Mouse (Mus musculus) left cerebral cortex, postnatal 4 days (tissue): ENCODE measurements around the gene Cxcl12. TPM values are rescaled to one million over a fixed set of nuclear protein-coding genes. Genes with fewer than 3 reads are reported as not detected.

Experiments used
- DNase-seq: peaks from one replicate; pipeline ENCODE4 v3.0.0-alpha.2; 2022
- intact Hi-C: fragments of 180-260 bp; cut with DNase I; formaldehyde crosslinking; loops from one replicate; pipeline ENCODE4 v1.15.1; 2025
- total RNA-seq, 2 experiments: library from RNA; stranded (reverse); gene quantifications; 2 replicates each; pipeline ENCODE4 v1.2.3; 2021

Cxcl12 gene
- 10 to 100 TPM; 47.8 to 57.1 TPM for total RNA-seq

- DNase-seq = peak; percentile 69
- intact Hi-C loops = loop anchor here (5.0 to 10.0 kb wide), 3 partner anchors 401 to 516 kb away; partner anchors contain the start of gene Depp1
Measured at GRCm38 (mm10) chr6:117168321-117169011, at the start of gene Cxcl12. Gene Cxcl12 (plus strand): TSS chr6:117168535.

- intact Hi-C loops = no loop called here
Measured at GRCm38 (mm10) chr6:117122074-117122473, 46.3 kb upstream of the Cxcl12 start.

GRCm38 (mm10) chr6:117126356-117126755, 42.0 kb upstream of the Cxcl12 start:
- DNase-seq = peak; percentile 52
- intact Hi-C loops = no loop called here

More at GRCm38 (mm10) chr6:117122074-117122473, 46.3 kb upstream of the Cxcl12 start:
- no peak for DNase-seq

- peak; percentile 29 for DNase-seq
- intact Hi-C loops = no loop called here
Measured at GRCm38 (mm10) chr6:117129443-117129842, 38.9 kb upstream of the Cxcl12 start.

- peak; percentile 11 for DNase-seq
- intact Hi-C loops = no loop called here
Measured at GRCm38 (mm10) chr6:117130680-117131111, 37.6 kb upstream of the Cxcl12 start.

- DNase-seq = no peak
- intact Hi-C loops = no loop called here
Measured at GRCm38 (mm10) chr6:117134526-117134925, 33.8 kb upstream of the Cxcl12 start.

GRCm38 (mm10) chr6:117137735-117138134, 30.6 kb upstream of the Cxcl12 start:
- intact Hi-C loops = no loop called here
- DNase-seq = no peak

GRCm38 (mm10) chr6:117140907-117141306, 27.4 kb upstream of the Cxcl12 start:
- intact Hi-C loops = no loop called here
- DNase-seq = no peak

- intact Hi-C loops = no loop called here
- no peak for DNase-seq
Measured at GRCm38 (mm10) chr6:117146951-117147350, 21.4 kb upstream of the Cxcl12 start.

- intact Hi-C loops = no loop called here
Measured at GRCm38 (mm10) chr6:117151484-117152149, 16.7 kb upstream of the Cxcl12 start.

GRCm38 (mm10) chr6:117153046-117153445, 15.3 kb upstream of the Cxcl12 start:
- intact Hi-C loops = no loop called here
- no peak for DNase-seq

More at GRCm38 (mm10) chr6:117151484-117152149, 16.7 kb upstream of the Cxcl12 start:
- DNase-seq = no peak

- intact Hi-C loops = no loop called here
Measured at GRCm38 (mm10) chr6:117156846-117157245, 11.5 kb upstream of the Cxcl12 start.

GRCm38 (mm10) chr6:117159710-117160690, 8.3 kb upstream of the Cxcl12 start:
- DNase-seq = no peak
- intact Hi-C loops = loop anchor here (10.0 kb wide), 1 partner anchor 415 kb away; no protein-coding TSS in a partner anchor

More at GRCm38 (mm10) chr6:117156846-117157245, 11.5 kb upstream of the Cxcl12 start:
- no peak for DNase-seq

- intact Hi-C loops = loop anchor here (10.0 kb wide), 1 partner anchor 411 kb away; no protein-coding TSS in a partner anchor
- peak; percentile 26 for DNase-seq
Measured at GRCm38 (mm10) chr6:117163486-117163885, 4.8 kb upstream of the Cxcl12 start.

- DNase-seq = peak; percentile 94
- intact Hi-C loops = loop anchor here (2.0 to 10.0 kb wide), 4 partner anchors 400 to 660 kb away; partner anchors contain the start of gene Depp1
Measured at GRCm38 (mm10) chr6:117166581-117167425, 1.5 kb upstream of the Cxcl12 start.

GRCm38 (mm10) chr6:117167426-117167730, 957 bp upstream of the Cxcl12 start:
- no peak for DNase-seq
- intact Hi-C loops = loop anchor here (2.0 to 10.0 kb wide), 4 partner anchors 400 to 659 kb away; partner anchors contain the start of gene Depp1

GRCm38 (mm10) chr6:117169051-117169909, 945 bp downstream of the Cxcl12 start:
- no peak for DNase-seq
- intact Hi-C loops = loop anchor here (5.0 to 10.0 kb wide), 3 partner anchors 402 to 517 kb away; partner anchors contain the start of gene Depp1
